Mouse (Mus musculus) liver, adult 2 months (tissue): ENCODE measurements around the gene Ube3c. TPM values are rescaled to one million over a fixed set of nuclear protein-coding genes. Genes with fewer than 3 reads are reported as not detected.

ENCODE experiments used
- DNase-seq: peaks from one replicate; pipeline ENCODE4 v3.0.0-alpha.2; 2011; ENCODE audit warnings: low read depth, low spot score; ENCODE audit errors: extremely low read depth
- H3K27ac ChIP-seq: fragments of 200-500 bp; replicated peaks from 2 replicates; pipeline ENCODE4 v1.5.1; 2012; ENCODE audit warnings: low read depth, mild to moderate bottlenecking, control low read depth, inconsistent platforms, low read length; ENCODE audit not compliant: insufficient read depth
- H3K27me3 ChIP-seq: fragments of 200-500 bp; 2 replicates; pipeline ENCODE4 v1.6.1; 2012; ENCODE audit warnings: mild to moderate bottlenecking, moderate library complexity, low read length, inconsistent platforms; ENCODE audit not compliant: control insufficient read depth, insufficient read depth
- H3K36me3 ChIP-seq: fragments of 200-500 bp; 2 replicates; pipeline ENCODE4 v1.6.1; 2012; ENCODE audit warnings: low read length, inconsistent platforms; ENCODE audit not compliant: control insufficient read depth, insufficient read depth
- H3K4me1 ChIP-seq: fragments of 200-500 bp; 2 replicates; pipeline ENCODE4 v1.6.1; 2011; ENCODE audit warnings: low read length; ENCODE audit not compliant: control insufficient read depth, insufficient read depth
- H3K4me3 ChIP-seq: fragments of 200-500 bp; 2 replicates; pipeline ENCODE4 v1.5.1; 2011; ENCODE audit warnings: low read depth, mild to moderate bottlenecking, control low read depth, low read length, moderate library complexity; ENCODE audit not compliant: insufficient read depth
- H3K79me2 ChIP-seq: fragments of 200-500 bp; 2 replicates; pipeline ENCODE4 v1.6.1; 2012; ENCODE audit warnings: inconsistent platforms, mild to moderate bottlenecking, low read length, moderate library complexity; ENCODE audit not compliant: control insufficient read depth, insufficient read depth
- H3K9ac ChIP-seq: fragments of 200-500 bp; 2 replicates; pipeline ENCODE4 v1.6.1; 2012; ENCODE audit warnings: low read depth, mild to moderate bottlenecking, control low read depth, inconsistent platforms, low read length
- CTCF ChIP-seq: fragments of 200-500 bp; IDR thresholded peaks from 2 replicates; pipeline ENCODE4 v1.5.1; 2011; ENCODE audit warnings: low read depth, low read length, control low read depth
- POLR2A ChIP-seq: fragments of 200-500 bp; IDR thresholded peaks from 2 replicates; pipeline ENCODE4 v1.6.1; 2011; ENCODE audit warnings: low read length, control low read depth; ENCODE audit not compliant: insufficient read depth; ENCODE audit errors: extremely low read depth
- WGBS: fragments of 180-500 bp; shearing (Covaris S2); methylation state at CpG from one replicate; pipeline ENCODE4 v1.1.7; 2018; 5-methylcytosine and 5-hydroxymethylcytosine counted together
- polyA plus RNA-seq: library from polyadenylated mRNA; depleted of rRNA; stranded (reverse); fragments of >200 nt; gene quantifications from 2 replicates; pipeline ENCODE4 v1.2.3, GENCODE M21; 2012; rRNA removed
- total RNA-seq: library from RNA; depleted of rRNA; stranded (reverse); fragments of >200 nt; gene quantifications from 2 replicates; pipeline ENCODE4 v1.2.3, GENCODE M21; 2014; rRNA removed

The Ube3c gene
- total and polyA plus RNA-seq, 2 experiments, result 10.3 to 34.0 TPM

- no peak overlapping the region for H3K9ac ChIP-seq
- no peaks in the 10 kb centered on the region for H3K79me2 ChIP-seq
- no peak for DNase-seq
- H3K4me1 ChIP-seq, result no peaks in the 10 kb centered on the region
- no peak overlapping the region for H3K4me3 ChIP-seq
- TF ChIP-seq POLR2A, result no peak
- no peak for TF ChIP-seq CTCF
- 83% methylated on average over 4 of the region's 4 CpGs for WGBS
- no peaks in the 10 kb centered on the region for H3K36me3 ChIP-seq
- H3K27me3 ChIP-seq, result no peaks in the 10 kb centered on the region
- H3K27ac ChIP-seq, result no peak overlapping the region
These were observed 138.2 kb downstream of the Ube3c start for GRCm38 (mm10) chr5:29707241-29707640.

- WGBS, result 51% methylated on average over 5 of the region's 5 CpGs
- no peaks in the 10 kb centered on the region for H3K36me3 ChIP-seq
- no peak for DNase-seq
- H3K4me3 ChIP-seq, result no peak overlapping the region
- H3K9ac ChIP-seq, result no peak overlapping the region
- no peak overlapping the region for H3K27ac ChIP-seq
- no peak for TF ChIP-seq CTCF
- TF ChIP-seq POLR2A, result no peak
- H3K27me3 ChIP-seq, result no peaks in the 10 kb centered on the region
- H3K79me2 ChIP-seq, result no peaks in the 10 kb centered on the region
- H3K4me1 ChIP-seq, result no peaks in the 10 kb centered on the region
These were observed 139.2 kb downstream of the Ube3c start for GRCm38 (mm10) chr5:29708258-29708657.

- no peaks in the 10 kb centered on the region for H3K4me1 ChIP-seq
- H3K36me3 ChIP-seq, result no peaks in the 10 kb centered on the region
- H3K4me3 ChIP-seq, result no peak overlapping the region
- no peak overlapping the region for H3K9ac ChIP-seq
- H3K27me3 ChIP-seq, result no peaks in the 10 kb centered on the region
- no peak for TF ChIP-seq CTCF
- TF ChIP-seq POLR2A, result no peak
- H3K27ac ChIP-seq, result no peak overlapping the region
- no peak for DNase-seq
- no peaks in the 10 kb centered on the region for H3K79me2 ChIP-seq
These were observed 142.6 kb downstream of the Ube3c start for GRCm38 (mm10) chr5:29711631-29712030.

GRCm38 (mm10) chr5:29712906-29713305 is 143.9 kb downstream of the Ube3c start:
- Histone ChIP-seq H3K4me1 (no peaks in the 10 kb centered on the region), H3K36me3 (no peaks in the 10 kb centered on the region), H3K27ac (no peak overlapping the region), H3K4me3 (no peak overlapping the region), H3K9ac (no peak overlapping the region), H3K27me3 (no peaks in the 10 kb centered on the region), H3K79me2 (no peaks in the 10 kb centered on the region)
- TF ChIP-seq POLR2A, result no peak
- 33% methylated on average over 1 of the region's 1 CpGs for WGBS
- DNase-seq, result no peak

- Histone ChIP-seq H3K27me3 (no peaks in the 10 kb centered on the region), H3K4me3 (no peak overlapping the region), H3K27ac (no peak overlapping the region), H3K4me1 (no peaks in the 10 kb centered on the region), H3K9ac (no peak overlapping the region), H3K36me3 (no peaks in the 10 kb centered on the region), H3K79me2 (no peaks in the 10 kb centered on the region)
- TF ChIP-seq CTCF (no peak), POLR2A (no peak)
- DNase-seq, result no peak
- WGBS, result 35% methylated on average over 1 of the region's 1 CpGs
These were observed 152.1 kb downstream of the Ube3c start for GRCm38 (mm10) chr5:29721159-29721558.

GRCm38 (mm10) chr5:29725369-29725768 is 156.3 kb downstream of the Ube3c start:
- Histone ChIP-seq H3K27me3 (no peaks in the 10 kb centered on the region), H3K27ac (no peak overlapping the region), H3K4me1 (no peaks in the 10 kb centered on the region), H3K36me3 (no peaks in the 10 kb centered on the region), H3K9ac (no peak overlapping the region), H3K79me2 (no peaks in the 10 kb centered on the region), H3K4me3 (no peak overlapping the region)
- TF ChIP-seq CTCF (no peak), POLR2A (no peak)
- 98% methylated on average over 2 of the region's 2 CpGs for WGBS
- no peak for DNase-seq

Other genes starting within 250 kb of the Ube3c start
- gene Lmbr1, start 190.9 kb upstream of the Ube3c start, total RNA-seq, result 3.6 and 4.2 TPM in 2 replicates
- 1.3 and 1.5 TPM in 2 replicates for gene Lmbr1, start 190.9 kb upstream of the Ube3c start, polyA plus RNA-seq
- 7.7 and 10.9 TPM in 2 replicates for gene Nom1, start 134.6 kb upstream of the Ube3c start, total RNA-seq
- gene Nom1, start 134.6 kb upstream of the Ube3c start, polyA plus RNA-seq, result 4.0 and 4.7 TPM in 2 replicates
- not detected in 2 replicates for gene Mnx1, start 90.8 kb upstream of the Ube3c start, total RNA-seq
- not detected in 2 replicates for gene Mnx1, start 90.8 kb upstream of the Ube3c start, polyA plus RNA-seq
- 113 and 163 TPM in 2 replicates for gene Dnajb6, start 166.4 kb downstream of the Ube3c start, total RNA-seq
- gene Dnajb6, start 166.4 kb downstream of the Ube3c start, polyA plus RNA-seq, result 19.7 and 23.8 TPM in 2 replicates
- gene Gm5129, start 166.7 kb downstream of the Ube3c start, total RNA-seq, result 2.7 TPM in 1 of 2 replicates, not detected in the other
- gene Gm5129, start 166.7 kb downstream of the Ube3c start, polyA plus RNA-seq, result not detected in 2 replicates